Mouse (Mus musculus) testis, postnatal 10 days (tissue): ENCODE data around the gene Gps2.

ENCODE experiments used
- DNase-seq: peaks from one replicate; pipeline ENCODE4 v3.0.0; 2021; ENCODE audit warnings: low spot score

The Gps2 gene

DNA sequence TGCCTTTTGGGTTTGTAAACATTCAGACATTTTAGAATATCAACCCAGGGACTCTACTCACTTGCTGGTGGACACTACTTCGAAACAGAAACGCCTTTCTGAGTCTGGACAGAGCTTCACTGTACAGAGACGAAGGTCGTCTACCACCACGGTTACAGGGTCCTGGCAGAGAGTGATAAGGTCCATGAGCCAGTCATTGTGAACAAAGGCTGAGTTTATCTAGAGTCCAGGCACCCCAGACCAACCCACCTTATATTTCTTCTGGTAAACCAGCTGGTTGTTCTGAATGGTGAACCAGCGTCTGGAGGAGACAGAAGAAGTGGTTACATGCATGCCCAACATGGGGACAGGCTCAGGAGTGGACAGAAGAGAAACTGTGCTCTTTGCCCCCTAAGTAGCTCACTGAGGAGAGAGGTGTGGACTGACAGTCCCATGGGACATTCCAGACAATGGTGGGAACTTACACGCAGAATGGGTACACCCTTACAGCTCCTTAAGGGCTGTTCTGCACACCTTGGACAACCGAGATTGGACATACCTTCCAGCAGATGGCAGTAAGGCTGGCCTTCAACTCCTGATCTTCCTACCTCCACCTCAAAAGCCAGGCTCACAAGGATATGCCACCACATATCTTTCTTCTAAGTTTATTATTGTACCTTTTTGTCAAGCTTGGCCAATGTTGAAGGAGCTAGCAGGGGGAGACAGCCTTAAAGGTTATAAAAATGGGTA, 26.6 kb upstream of the Gps2 start:
- no peak for DNase-seq

DNA sequence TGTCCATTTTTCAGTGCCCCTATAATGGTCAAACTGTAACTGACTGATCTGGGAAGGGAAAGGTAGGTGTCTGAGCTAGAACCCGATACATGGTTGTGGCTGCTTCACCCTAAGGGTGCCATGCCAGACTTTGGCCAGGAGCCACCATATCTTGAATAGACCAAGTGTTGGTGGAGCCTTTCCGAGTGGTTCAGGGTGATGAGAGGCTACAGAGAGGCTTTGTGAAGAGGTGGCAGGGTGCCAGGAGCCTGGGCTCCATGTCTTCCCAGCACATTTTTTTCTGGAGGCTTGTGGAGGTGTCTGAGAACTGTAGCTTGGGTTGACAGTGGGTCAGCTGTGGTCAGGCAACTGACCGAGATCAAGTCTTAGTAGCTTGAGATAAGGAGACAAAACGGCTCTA, 22.2 kb upstream of the Gps2 start:
- peak; percentile 79 for DNase-seq

DNA sequence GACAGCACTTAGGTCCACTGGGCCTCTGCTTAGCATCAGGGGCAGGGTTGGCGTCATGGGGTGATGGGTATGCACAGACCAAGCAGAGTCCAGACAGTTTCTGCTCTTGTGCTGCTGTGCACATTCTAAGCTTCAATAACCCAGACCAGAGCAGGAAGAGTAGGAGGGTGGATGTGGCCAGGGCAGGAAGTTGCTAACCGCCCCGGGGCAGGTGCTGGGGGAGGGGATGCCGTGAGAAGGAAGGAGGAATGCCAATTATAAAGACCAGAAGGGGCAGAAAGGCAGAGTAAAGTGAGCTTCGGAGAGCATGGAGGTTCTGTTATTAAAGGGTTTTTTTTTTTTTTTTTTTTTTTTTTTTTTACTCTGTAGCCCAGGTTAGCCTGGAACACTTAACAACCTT, 19.0 kb upstream of the Gps2 start:
- DNase-seq: no peak

DNA sequence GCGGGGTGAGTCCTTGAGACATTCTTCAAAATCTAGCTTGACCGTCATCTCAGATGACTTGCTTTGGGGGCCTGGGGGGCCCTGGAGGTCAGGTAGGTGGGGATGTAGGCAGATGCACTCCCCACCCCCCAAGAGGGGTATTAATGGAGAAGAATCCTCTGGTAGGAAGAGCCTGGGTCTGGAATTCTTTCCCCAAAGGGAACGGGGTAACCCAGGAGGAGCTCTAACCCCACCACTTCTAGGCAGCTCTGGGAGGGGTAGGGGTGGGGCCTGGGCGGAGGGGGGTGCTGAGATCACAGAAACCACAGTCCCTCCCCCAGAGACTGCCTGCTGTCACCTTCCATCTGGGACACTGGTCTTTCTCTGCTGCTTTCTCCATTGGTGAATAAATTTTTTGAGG, 18.4 kb upstream of the Gps2 start, which contains the start of gene Acap1:
Gene Acap1 (minus strand): TSS at position 249 of the 400 bp plus-strand sequence.
- no peak for DNase-seq

DNA sequence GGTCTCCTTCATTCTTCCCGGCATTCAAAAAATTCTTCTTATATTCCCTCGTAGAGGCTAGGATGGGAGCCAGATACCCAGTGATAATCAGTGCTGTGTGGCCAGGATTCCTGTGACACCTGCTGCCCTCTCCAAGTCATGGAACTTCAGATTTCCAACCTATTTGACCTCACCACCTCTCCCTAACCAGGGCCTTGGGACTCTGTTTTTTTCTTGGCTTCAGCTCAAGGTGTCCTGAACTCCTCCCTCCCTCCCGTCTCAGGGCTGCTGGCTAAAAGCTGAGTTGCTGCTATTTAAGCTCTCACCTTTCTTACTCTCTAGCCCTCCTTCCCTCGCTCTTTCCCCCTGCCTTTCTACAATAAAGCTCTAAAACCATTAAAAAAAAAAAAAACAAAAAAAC, 13.8 kb upstream of the Gps2 start:
- no peak for DNase-seq

DNA sequence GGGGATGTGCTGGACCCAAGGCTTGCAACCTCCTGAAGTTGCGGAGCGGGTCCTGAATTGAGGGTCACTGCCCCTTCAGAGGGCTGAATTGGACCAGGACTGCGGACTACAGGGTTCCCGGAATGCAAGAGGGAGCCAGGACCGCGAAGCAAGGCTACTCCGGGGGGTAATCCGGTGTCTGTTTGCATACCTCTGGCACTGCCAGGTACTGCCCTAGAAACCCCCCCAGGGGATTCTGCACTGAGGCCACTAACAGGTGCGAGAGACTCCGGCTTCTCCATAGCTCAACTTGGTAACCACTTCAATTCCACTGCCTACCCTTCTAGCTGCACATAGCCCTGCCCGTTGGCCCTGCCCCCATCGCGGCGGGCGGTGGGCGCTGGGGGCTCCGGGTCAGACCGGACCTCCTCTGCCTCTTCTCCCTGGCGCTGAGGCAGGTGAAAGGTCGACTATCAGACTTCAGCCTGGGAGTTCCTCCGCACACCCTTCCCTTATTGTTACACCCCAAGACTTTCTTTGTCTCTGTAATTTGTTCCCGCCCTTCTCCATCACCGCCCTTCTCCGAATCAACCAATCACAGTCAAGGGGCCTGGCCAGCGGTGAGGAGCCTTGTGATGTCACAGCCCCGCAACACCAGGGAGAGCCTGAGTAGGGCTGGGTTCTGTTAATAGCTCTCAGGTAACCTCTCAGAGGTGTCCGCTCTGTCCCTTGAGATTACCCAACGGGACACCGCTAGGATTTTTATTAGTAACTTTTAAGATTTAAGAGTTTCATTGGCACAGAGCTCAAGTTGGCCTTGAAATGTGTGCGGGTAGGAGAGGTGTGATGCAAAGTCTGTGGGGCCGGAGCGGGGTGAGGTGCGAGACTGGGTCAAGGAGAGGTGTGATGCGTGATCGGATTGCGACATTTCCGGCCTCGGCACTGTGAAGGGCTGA, 12.9 kb upstream of the Gps2 start, which contains the start of the genes 2810408A11Rik and Neurl4:
Gene 2810408A11Rik (minus strand): TSS at position 517 of the 935 bp plus-strand sequence.
Gene Neurl4 (plus strand): TSS at position 602 of the 935 bp plus-strand sequence.
- DNase-seq: peak; percentile 84

DNA sequence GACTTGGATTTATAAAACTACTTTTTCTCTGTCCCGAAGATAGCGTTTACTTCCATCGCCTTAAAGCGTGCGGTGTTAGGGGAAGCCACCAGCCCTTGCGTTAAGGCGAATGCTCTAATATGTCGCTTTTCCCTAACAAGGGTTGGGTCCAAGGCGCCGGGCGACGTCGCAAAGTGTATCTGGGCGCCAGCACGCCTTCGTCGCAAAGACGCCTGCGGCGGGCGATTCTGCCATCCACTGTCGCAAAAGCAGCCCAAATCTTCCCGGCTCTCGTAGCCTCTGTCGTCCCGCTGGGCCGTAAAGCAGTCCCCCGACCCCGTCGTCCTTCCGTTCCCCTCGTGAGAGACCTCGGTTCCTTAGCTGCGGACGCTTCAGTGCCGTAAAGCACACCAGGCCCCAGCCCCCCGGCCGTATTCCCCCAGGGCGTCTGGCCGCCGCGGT, 12.3 kb upstream of the Gps2 start:
- peak; percentile 90 for DNase-seq

DNA sequence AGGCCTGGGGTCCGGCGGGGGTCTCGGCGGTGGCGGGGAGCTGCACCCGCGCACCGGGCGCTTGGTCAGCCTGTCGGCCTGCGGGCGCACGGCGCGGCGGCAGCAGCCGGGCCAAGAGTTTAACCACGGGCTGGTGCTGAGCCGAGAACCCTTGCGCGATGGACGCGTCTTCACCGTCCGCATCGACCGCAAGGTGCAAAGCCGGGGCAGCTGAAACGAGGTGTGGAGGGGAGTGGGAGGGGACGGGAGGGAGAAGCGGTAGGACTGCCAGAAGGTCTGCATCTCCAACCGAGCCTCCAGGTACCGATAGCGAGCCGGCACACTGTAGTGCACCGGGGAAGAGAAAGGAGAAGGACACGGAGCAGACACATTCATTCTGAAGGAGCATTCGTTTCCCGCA, 11.7 kb upstream of the Gps2 start:
- no peak for DNase-seq

DNA sequence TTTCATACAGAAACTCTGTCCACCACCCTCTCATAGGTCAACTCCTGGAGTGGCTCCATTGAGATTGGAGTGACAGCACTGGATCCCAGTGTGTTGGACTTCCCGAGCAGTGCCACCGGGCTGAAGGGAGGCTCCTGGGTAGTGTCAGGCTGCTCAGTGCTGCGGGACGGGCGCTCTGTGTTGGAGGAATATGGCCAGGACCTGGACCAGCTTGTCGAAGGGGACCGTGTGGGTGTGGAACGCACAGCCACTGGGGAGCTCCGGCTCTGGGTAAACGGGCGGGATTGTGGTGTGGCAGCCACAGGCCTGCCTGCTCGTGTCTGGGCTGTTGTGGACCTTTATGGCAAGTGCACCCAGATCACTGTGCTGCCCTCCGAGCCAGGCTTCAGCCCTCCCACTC, 10.7 kb upstream of the Gps2 start:
- no peak for DNase-seq

DNA sequence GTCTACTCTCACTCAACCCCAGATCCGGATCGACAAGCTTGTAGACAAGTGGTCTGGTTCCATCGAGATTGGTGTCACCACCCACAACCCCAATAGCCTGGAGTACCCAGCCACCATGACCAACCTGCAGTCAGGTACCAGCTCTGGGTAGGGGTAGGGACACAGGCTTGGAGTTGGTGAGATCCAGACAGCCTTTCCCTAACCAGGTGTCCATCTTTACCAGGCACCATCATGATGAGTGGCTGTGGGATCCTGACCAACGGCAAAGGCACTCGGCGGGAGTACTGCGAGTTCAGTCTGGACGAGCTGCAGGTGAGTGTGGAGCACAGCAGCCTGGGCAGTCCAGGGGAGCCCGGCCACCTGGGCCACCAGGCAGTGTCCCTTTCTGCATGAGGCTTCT, 9.4 kb upstream of the Gps2 start:
- no peak for DNase-seq

DNA sequence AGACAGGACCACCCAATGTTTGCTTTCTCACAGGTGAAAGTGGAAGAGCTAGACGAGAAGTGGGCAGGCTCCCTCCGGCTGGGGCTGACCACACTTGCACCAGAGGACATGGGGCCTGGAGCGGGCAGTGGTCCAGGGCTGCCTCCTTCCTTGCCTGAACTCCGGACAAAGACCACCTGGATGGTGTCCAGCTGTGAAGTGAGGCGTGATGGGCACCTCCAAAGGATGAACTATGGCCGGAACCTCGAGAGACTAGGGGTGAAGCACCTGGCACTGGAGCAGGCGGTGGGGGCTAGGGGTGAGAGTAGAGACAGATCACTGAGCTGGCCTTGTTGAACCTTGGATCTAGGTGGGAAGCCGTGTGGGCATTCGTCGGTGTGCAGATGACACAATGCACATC, 5.0 kb upstream of the Gps2 start:
- DNase-seq: no peak

DNA sequence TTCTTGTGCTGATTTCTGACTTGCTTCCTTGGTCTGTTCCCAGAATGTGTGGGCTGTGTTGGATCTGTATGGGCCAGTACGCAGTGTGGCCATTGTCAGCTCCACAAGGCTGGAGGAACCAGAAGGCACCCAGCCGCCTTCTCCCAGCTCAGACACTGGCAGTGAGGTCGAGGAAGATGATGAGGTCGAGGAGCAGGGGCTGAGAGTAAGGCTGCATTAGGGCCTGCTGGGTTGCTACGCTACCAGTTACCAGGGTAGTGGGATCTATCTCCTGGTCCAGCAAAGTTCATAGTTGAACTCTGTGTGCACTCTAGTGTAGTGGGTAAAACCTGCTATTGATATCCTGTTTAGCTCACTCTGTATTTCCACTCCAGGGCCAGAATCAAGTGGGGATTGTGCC, 4.5 kb upstream of the Gps2 start:
- no peak for DNase-seq

DNA sequence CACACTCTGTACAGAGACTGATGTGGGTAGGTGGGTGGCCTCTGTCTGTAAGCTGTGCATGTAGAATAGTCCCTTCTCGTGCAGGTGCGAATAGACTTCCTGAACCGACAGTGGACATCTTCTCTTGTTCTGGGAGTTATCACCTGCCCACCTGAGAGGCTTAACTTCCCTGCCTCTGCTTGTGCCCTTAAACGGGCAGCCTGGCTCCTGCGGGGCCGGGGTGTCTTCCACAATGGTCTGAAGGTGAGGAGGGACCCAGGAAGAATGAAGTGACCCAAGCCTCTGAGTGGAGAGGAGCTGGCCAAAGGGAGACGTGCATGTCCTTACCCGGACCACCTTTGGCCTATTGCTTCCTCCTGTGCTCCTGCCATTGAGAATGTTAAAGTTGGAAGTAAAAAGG, 3.5 kb upstream of the Gps2 start:
- DNase-seq: no peak

DNA sequence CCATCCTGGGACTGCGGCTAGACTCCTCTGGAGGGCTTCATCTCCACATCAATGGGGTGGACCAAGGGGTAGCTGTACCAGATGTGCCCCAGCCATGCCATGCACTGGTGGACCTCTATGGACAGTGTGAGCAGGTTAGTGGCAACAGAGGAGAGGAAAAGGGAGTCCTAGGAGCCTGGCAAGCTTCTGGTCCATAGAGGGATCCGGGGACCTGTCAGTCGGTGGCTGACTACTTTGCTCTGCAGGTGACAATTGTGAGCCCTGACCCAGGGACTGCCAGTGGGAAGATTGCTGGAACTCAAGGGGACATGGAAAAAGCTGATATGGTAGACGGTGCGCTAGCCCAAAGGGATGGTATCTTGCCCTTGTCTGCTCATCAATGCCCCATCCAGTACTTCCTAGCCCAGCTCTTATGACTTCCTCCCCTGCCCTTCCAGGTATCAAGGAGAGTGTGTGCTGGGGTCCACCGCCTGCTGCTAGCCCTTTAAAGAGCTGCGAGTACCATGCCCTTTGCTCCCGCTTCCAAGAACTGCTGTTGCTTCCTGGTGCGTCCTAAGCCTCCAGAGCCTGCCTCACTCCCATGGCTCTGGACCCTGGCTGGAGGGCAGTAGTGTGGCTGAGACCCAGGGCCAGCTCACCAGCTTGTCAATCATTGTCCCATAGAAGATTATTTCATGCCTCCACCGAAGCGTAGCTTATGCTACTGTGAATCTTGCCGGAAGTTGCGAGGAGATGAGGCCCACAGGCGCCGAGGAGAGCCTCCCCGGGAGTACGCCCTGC, 2.7 kb upstream of the Gps2 start:
- DNase-seq: no peak

DNA sequence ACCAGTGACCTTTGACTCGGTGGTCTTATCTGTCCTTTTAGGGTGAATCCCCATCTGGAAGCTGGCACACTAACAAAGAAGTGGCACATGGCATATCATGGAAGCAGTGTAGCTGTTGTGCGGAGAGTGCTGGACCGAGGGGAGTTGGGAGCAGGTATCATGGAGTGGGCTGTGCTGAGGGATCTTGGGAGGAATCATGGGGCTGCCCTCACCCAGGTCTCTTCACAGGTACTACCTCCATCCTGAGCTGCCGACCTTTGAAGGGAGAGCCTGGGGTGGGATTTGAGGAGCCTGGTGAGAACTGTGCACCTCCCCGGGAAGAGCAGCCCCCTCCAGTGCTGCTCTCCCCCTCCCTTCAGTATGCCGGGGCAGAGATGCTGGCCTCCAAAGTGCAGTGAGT, 2.0 kb upstream of the Gps2 start:
- no peak for DNase-seq

DNA sequence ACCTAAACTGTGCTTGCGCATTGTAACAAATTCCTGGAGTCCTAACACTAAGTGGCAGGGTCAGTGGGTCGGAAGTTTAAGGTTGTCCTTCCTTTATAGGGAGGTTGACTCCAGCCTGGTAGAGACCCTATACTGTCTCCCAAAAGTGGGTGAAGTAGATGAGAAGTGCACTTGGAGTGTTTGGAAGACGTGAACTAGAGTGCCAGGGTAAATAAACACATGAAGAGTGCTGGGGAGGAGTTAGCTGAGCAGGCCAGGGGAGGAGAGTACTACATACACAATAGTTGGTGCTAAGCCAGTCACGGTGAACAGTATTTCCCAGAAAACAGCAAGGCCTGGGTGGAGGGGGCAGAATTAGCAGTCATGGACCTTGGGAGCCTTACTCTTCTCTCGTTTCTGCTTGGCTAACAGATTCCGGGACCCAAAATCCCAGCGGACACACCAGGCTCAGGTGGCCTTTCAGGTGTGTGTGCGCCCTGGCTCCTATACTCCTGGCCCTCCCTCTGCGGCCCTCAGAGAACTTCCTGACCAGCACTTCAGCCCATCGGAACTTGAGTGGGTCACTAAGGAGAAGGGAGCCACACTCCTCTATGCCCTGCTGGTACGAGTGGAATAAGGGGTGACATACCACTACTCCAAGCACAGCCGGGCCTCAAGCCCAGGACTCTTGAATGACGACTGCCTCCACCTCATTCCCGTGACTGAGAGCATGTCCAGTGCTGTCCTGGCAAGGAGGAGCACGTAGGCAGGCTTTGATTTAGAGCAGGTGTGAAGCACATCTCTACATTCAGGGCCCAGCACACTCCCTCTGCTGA, 765 bp upstream of the Gps2 start:
- no peak for DNase-seq

DNA sequence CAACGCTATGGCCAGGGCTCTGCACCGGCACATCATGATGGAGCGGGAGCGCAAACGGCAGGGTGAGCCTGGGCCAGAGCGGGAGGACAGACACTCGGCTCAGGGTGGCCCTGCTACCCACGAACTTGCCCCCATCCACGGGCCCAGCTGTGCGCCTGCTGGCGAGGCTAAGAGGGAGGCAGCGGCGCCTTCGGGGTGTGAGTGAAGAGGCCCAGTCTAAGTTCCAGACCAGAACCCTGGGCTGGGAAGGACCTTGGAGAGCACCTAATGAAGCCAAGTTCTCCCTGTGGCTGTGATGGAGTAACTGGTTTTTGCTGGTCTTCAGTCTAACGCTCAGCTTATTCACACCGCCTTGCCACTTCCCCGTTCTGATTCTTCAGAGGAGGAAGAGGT, 680 bp downstream of the Gps2 start:
- peak; percentile 62 for DNase-seq

DNA sequence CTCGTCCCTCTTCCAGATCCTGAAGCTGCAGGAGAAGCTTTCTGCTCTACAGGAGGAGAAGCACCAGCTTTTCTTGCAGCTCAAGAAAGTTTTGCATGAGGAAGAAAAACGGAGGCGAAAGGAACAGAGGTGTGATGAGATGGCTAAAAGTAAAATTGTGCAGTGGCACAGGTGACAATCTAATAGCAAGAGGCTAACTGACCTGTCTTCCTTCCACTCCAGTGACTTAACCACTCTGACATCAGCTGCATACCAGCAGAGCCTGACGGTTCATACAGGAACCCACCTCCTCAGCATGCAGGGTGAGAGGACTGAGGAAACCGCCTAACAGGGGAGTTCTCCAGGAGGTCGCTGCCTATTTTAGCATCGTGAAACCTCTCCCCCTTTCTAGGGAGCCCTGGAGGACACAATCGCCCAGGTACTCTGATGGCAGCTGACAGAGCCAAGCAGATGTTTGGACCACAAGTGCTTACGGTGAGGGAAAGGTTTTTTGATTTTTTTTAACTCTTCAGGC, 1.3 kb downstream of the Gps2 start:
- DNase-seq: no peak

DNA sequence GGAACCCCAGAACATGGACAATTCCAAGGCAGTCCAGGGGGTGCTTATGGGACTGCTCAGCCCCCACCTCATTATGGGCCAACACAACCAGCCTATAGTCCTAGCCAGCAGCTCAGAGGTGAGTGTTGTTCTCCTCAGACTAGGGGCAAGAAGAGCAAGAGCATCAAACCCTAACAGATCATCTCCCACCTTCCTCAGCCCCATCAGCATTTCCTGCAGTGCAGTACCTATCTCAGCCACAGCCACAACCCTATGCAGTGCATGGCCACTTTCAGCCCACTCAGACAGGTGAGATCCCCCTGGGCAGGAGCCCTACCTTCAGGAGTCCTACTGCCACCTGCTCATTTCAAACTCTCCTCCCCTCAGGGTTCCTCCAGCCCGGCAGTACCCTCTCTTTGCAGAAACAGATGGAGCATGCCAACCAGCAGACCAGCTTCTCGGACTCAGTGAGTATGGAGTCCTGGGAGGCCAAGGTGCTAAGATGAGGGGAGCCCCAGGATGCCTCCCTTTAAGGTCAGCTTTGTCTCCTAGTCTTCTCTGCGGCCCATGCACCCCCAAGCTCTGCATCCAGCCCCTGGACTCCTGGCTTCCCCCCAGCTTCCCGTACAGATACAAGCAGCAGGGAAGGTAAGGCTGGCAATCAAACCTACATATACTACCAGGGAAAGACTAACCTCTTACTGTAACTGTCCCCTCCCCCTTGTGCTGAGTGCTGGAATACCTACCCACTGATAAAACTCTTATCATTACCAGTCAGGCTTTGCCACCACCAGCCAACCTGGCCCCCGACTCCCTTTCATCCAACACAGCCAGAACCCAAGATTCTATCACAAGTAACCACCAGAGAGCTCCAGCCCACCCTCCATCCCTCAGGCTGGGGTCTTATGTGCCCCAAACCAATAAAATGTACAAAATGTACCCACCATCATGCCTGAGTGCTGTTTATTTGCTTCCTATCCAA, 2.3 kb downstream of the Gps2 start:
- no peak for DNase-seq
